Mouse (Mus musculus) testis, adult 2 months (tissue): ENCODE data around the gene Tns2.

Source experiments
- CTCF ChIP-seq: fragments of 200-500 bp; IDR thresholded peaks from 2 replicates; pipeline ENCODE4 v1.5.1; 2012; ENCODE audit warnings: low read depth, mild to moderate bottlenecking, inconsistent platforms, low read length, moderate library complexity; ENCODE audit not compliant: control insufficient read depth, insufficient read depth, insufficient replicate concordance
- POLR2A ChIP-seq: fragments of 200-500 bp; IDR thresholded peaks from 2 replicates; pipeline ENCODE4 v1.6.1; 2012; ENCODE audit warnings: low read depth, mild to moderate bottlenecking, inconsistent platforms, low read length, moderate library complexity; ENCODE audit not compliant: control insufficient read depth

GRCm38 (mm10) chr15:102145330-102145729 lies 45.1 kb downstream of the Tns2 start:
- no peak for TF ChIP-seq CTCF
- no peak for TF ChIP-seq POLR2A
